In genomic region chr9:29834911-29835310, GRCm38 (mm10) we compare ENCODE assay signal across 8 mouse cellular contexts.
A peak's percentile ranks its signal among the peaks of the same experiment; 100 is the strongest.
DNase-seq lines count a peak whose midpoint lies in the region.

No protein-coding gene starts in this region.

- DNase-seq in layer of hippocampus, adult 18-20 months (ENCODE audit: low spot score in 2 of 2) = peak; percentile 30 to 51
- DNase-seq in layer of hippocampus, adult 9-10 months (ENCODE audit: low spot score) = no peak
- DNase-seq in cerebellum, adult 8-10 months = peak; percentile 53
- DNase-seq in heart, postnatal 10 days = peak; percentile 46 to 49
- peak; percentile 2 for DNase-seq in lung, postnatal 14 days
- no peak for DNase-seq in spleen, postnatal 10 days (ENCODE audit: low spot score in 2 of 2)
- no peak for DNase-seq in B cell, adult 2 months
- no peak for DNase-seq in thymus, adult 18-20 months

- intact Hi-C loops in heart, postnatal 10 days (cut with DNase I) = no loop called here

Comparison
In these comparisons a context has a peak if more than half of its experiments do, and no peak if none do; other contexts are left out.
1. DNase-seq: peak in layer of hippocampus, adult 18-20 months (2 of 2), cerebellum, adult 8-10 months (single experiment), heart, postnatal 10 days (2 of 2) and lung, postnatal 14 days (single experiment); none in layer of hippocampus, adult 9-10 months (single experiment), spleen, postnatal 10 days (0 of 2), B cell, adult 2 months (0 of 2) and thymus, adult 18-20 months (0 of 2).